Comparison of ENCODE assay signal across 24 mouse cellular contexts in genomic region chr12:12701735-12702134, GRCm38 (mm10).
DNase-seq lines count a peak whose midpoint lies in the region; ATAC-seq lines count a peak whose summit lies in the region.
"Had no signal": no experiment of that assay in that cellular context is flagged by ENCODE, and none has a peak within 500 bp of the region (broad histone marks: within the 10 kb centered on the region; RNA-seq: fewer than 3 reads in every experiment).

No protein-coding gene starts in this region.

- H3K4me3 ChIP-seq in forebrain, embryonic 10.5 days = no peak overlapping the region
- no peak overlapping the region for H3K4me3 ChIP-seq in forebrain, embryonic 15.5 days
- H3K4me3 ChIP-seq in hindbrain, embryonic 16.5 days (ENCODE audit: low read length) = no peak overlapping the region
- H3K4me3 ChIP-seq in hindbrain, embryonic 12.5 days = no peak overlapping the region
- H3K4me3 ChIP-seq in intestine, embryonic 15.5 days (replicated peaks) = no peak overlapping the region
- H3K4me3 ChIP-seq: heart, embryonic 12.5 days; heart, embryonic 15.5 days; hindbrain, embryonic 15.5 days had no signal

- ATAC-seq in forebrain, embryonic 15.5 days (replicated peaks) = no peak
- ATAC-seq in hindbrain, embryonic 16.5 days = peak; percentile 53
- no peak for ATAC-seq in hindbrain, embryonic 12.5 days (ENCODE audit: low FRiP score)
- no peak for ATAC-seq in intestine, embryonic 15.5 days
- ATAC-seq: forebrain, embryonic 14.5 days; inflammation-experienced regulatory T-cells, adult 6 months; intestine, postnatal 0 days had no signal

- no peak overlapping the region for H3K4me2 ChIP-seq in forebrain, embryonic 15.5 days (replicated peaks)
- H3K4me2 ChIP-seq in hindbrain, embryonic 16.5 days (ENCODE audit: low read length) = no peak overlapping the region
- H3K4me2 ChIP-seq in hindbrain, embryonic 12.5 days (replicated peaks) = no peak overlapping the region
- H3K4me2 ChIP-seq in intestine, embryonic 15.5 days (replicated peaks) = no peak overlapping the region
- H3K4me2 ChIP-seq: heart, embryonic 12.5 days; heart, embryonic 15.5 days; hindbrain, embryonic 15.5 days had no signal

- H3K9ac ChIP-seq in forebrain, embryonic 15.5 days (replicated peaks) = no peak overlapping the region
- H3K9ac ChIP-seq in hindbrain, embryonic 16.5 days (ENCODE audit: low read depth, low read length) = no peak overlapping the region
- no peak overlapping the region for H3K9ac ChIP-seq in hindbrain, embryonic 12.5 days
- no peak overlapping the region for H3K9ac ChIP-seq in intestine, embryonic 15.5 days
- H3K9ac ChIP-seq: heart, embryonic 12.5 days; heart, embryonic 15.5 days; hindbrain, embryonic 15.5 days had no signal

- no peaks in the 10 kb centered on the region for H3K36me3 ChIP-seq in forebrain, embryonic 10.5 days (replicated peaks)
- no peaks in the 10 kb centered on the region for H3K36me3 ChIP-seq in forebrain, embryonic 15.5 days
- H3K36me3 ChIP-seq in hindbrain, embryonic 16.5 days (ENCODE audit: control insufficient read depth, insufficient read depth, low read length) = no peaks in the 10 kb centered on the region
- no peaks in the 10 kb centered on the region for H3K36me3 ChIP-seq in hindbrain, embryonic 12.5 days
- no peaks in the 10 kb centered on the region for H3K36me3 ChIP-seq in intestine, embryonic 15.5 days
- H3K36me3 ChIP-seq: G1E; heart, embryonic 12.5 days; heart, embryonic 15.5 days; hindbrain, embryonic 15.5 days had no signal

- peaks cover 10% of the 10 kb centered on the region; the same call in 1 of the 2 replicates for H3K27me3 ChIP-seq in forebrain, embryonic 10.5 days (ENCODE audit: poor library complexity, severe bottlenecking)
- no peaks in the 10 kb centered on the region for H3K27me3 ChIP-seq in forebrain, embryonic 15.5 days
- H3K27me3 ChIP-seq in hindbrain, embryonic 16.5 days (replicated peaks; ENCODE audit: control insufficient read depth, insufficient read depth, low read length) = no peaks in the 10 kb centered on the region
- H3K27me3 ChIP-seq in hindbrain, embryonic 12.5 days = no peaks in the 10 kb centered on the region
- H3K27me3 ChIP-seq in intestine, embryonic 15.5 days (replicated peaks) = no peaks in the 10 kb centered on the region
- H3K27me3 ChIP-seq: CH12.LX; heart, embryonic 12.5 days; heart, embryonic 15.5 days; hindbrain, embryonic 15.5 days had no signal

- no peaks in the 10 kb centered on the region for H3K9me3 ChIP-seq in forebrain, embryonic 10.5 days
- H3K9me3 ChIP-seq in forebrain, embryonic 15.5 days = no peaks in the 10 kb centered on the region
- no peaks in the 10 kb centered on the region for H3K9me3 ChIP-seq in hindbrain, embryonic 16.5 days (ENCODE audit: control insufficient read depth, low read length)
- H3K9me3 ChIP-seq in hindbrain, embryonic 12.5 days (replicated peaks) = no peaks in the 10 kb centered on the region
- H3K9me3 ChIP-seq in intestine, embryonic 15.5 days = no peaks in the 10 kb centered on the region
- H3K9me3 ChIP-seq: heart, embryonic 12.5 days; heart, embryonic 15.5 days; hindbrain, embryonic 15.5 days had no signal

- 69% methylated on average over 3 of the region's 3 CpGs for WGBS in forebrain, embryonic 10.5 days
- WGBS in forebrain, embryonic 15.5 days = 61% methylated on average over 3 of the region's 3 CpGs
- WGBS in hindbrain, embryonic 16.5 days = 27% methylated on average over 3 of the region's 3 CpGs
- WGBS in hindbrain, embryonic 12.5 days = 51% methylated on average over 3 of the region's 3 CpGs
- whole genome bisulfite sequencing in intestine, embryonic 15.5 days = 65% methylated on average over 3 of the region's 3 CpGs

- H3K4me1 ChIP-seq in forebrain, embryonic 10.5 days = peaks cover 6% of the 10 kb centered on the region; the same call in 1 of the 2 replicates
- H3K4me1 ChIP-seq in forebrain, embryonic 15.5 days = peaks cover 7% of the 10 kb centered on the region; the same call in 1 of the 2 replicates
- no peaks in the 10 kb centered on the region for H3K4me1 ChIP-seq in hindbrain, embryonic 16.5 days (ENCODE audit: control insufficient read depth, insufficient read depth, low read depth, low read length)
- no peaks in the 10 kb centered on the region for H3K4me1 ChIP-seq in hindbrain, embryonic 12.5 days
- no peaks in the 10 kb centered on the region for H3K4me1 ChIP-seq in intestine, embryonic 15.5 days (replicated peaks)
- H3K4me1 ChIP-seq: heart, embryonic 12.5 days; heart, embryonic 15.5 days; hindbrain, embryonic 15.5 days had no signal

- no peak for DNase-seq in forebrain, embryonic 10.5 days (ENCODE audit: extremely low spot score, low spot score)
- peak; percentile 49 for DNase-seq in MN1 (ENCODE audit: low spot score)
- DNase-seq: adrenal gland, adult 2 months; adrenal gland, postnatal 14 days; B cell, adult 2 months; cerebellum, adult 11-12 months; cerebellum, adult 8-10 months; gastrocnemius, postnatal 25 days; heart, adult 18-20 months; heart, postnatal 10 days; heart, postnatal 36 days; kidney, adult 2 months had no signal

- H3K27ac ChIP-seq in forebrain, embryonic 10.5 days = 0 out of 2 replicates have a peak overlapping the region, but pooled peaks have one; percentile 48
- no peak overlapping the region for H3K27ac ChIP-seq in forebrain, embryonic 15.5 days (replicated peaks)
- no peak overlapping the region for H3K27ac ChIP-seq in hindbrain, embryonic 16.5 days (ENCODE audit: low read depth, low read length)
- no peak overlapping the region for H3K27ac ChIP-seq in hindbrain, embryonic 12.5 days
- H3K27ac ChIP-seq in intestine, embryonic 15.5 days = no peak overlapping the region
- H3K27ac ChIP-seq: heart, embryonic 15.5 days; hindbrain, embryonic 15.5 days had no signal
